Mouse (Mus musculus) thymus, adult 2 months (tissue): ENCODE data around the gene Fam160a1.

Experiments used
- CTCF ChIP-seq: fragments of 200-500 bp; IDR thresholded peaks from 2 replicates; pipeline ENCODE4 v1.5.1; 2012; ENCODE audit warnings: mild to moderate bottlenecking, control low read depth, low read length, moderate library complexity, borderline replicate concordance; ENCODE audit not compliant: control insufficient read depth, poor library complexity, insufficient read depth; ENCODE audit errors: extremely low read depth
- POLR2A ChIP-seq: fragments of 200-500 bp; IDR thresholded peaks from 2 replicates; pipeline ENCODE4 v1.6.1; 2012; ENCODE audit warnings: mild to moderate bottlenecking, low read length, control low read depth, moderate library complexity; ENCODE audit not compliant: control insufficient read depth, poor library complexity, insufficient read depth; ENCODE audit errors: extremely low read depth

DNA sequence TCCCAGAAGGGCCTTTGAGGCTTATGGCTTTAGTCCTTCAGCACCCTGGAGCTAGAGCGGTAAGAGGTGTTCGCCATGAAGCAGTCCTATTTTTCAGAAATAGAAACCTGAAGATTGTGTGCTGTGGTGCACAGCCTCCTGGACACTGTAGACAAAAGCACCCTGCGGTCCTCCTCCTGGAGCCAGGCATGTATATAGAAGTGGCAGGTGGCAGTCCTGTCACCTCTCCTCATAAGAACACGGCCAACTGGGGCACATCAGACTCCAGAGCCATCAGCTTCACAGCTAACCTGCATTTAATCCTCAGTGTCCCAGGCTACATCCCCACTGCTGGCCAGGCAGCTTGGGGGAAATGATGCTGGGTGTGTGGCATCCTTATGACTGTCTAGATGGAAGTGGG, 167.9 kb downstream of the Fam160a1 start:
- TF ChIP-seq POLR2A (no peak), CTCF (no peak)
